Mouse (Mus musculus): ENCODE measurements at regions not wholly inside any gene's neighbourhood (a gene's known extent, or its start where the extent isn't known, plus 50 kb on each side); places are given as distances from the start of the nearest gene placed in this dataset.

- DNase-seq = no peak
These were observed 131.8 kb upstream of the Cops8 start for GRCm38 (mm10) chr1:90470996-90471395.

- no peak for DNase-seq
These were observed 131.0 kb upstream of the Cops8 start for GRCm38 (mm10) chr1:90471806-90472205.

- DNase-seq = no peak
These were observed 127.5 kb upstream of the Cops8 start for GRCm38 (mm10) chr1:90475060-90475813.

GRCm38 (mm10) chr1:90476556-90477243, 126.1 kb upstream of the Cops8 start:
- DNase-seq = no peak

GRCm38 (mm10) chr1:90478839-90479238, 123.9 kb upstream of the Cops8 start:
- DNase-seq = no peak

GRCm38 (mm10) chr1:90481247-90481646, 121.5 kb upstream of the Cops8 start:
- no peak for DNase-seq

- no peak for DNase-seq
These were observed 121.1 kb upstream of the Cops8 start for GRCm38 (mm10) chr1:90481708-90482107.

GRCm38 (mm10) chr1:90486349-90486839, 116.4 kb upstream of the Cops8 start:
- peak; percentile 65 to 70 for DNase-seq

- no peak for DNase-seq
These were observed 114.9 kb upstream of the Cops8 start for GRCm38 (mm10) chr1:90487886-90488285.

- DNase-seq = no peak
These were observed 113.8 kb upstream of the Cops8 start for GRCm38 (mm10) chr1:90488991-90489390.

GRCm38 (mm10) chr1:90490335-90490734, 112.4 kb upstream of the Cops8 start:
- DNase-seq = no peak

- no peak for DNase-seq
These were observed 109.3 kb upstream of the Cops8 start for GRCm38 (mm10) chr1:90493481-90493880.

GRCm38 (mm10) chr1:90495174-90495573, 107.6 kb upstream of the Cops8 start:
- peak in 1 of 2 experiments; percentile 25 for DNase-seq

- DNase-seq = no peak
These were observed 105.2 kb upstream of the Cops8 start for GRCm38 (mm10) chr1:90497568-90497967.

GRCm38 (mm10) chr1:90501373-90501772, 101.4 kb upstream of the Cops8 start:
- DNase-seq = no peak

- no peak for DNase-seq
These were observed 100.4 kb upstream of the Cops8 start for GRCm38 (mm10) chr1:90502371-90502770.

GRCm38 (mm10) chr1:90502771-90503540, 99.8 kb upstream of the Cops8 start:
- DNase-seq = no peak

- DNase-seq = no peak
These were observed 98.1 kb upstream of the Cops8 start for GRCm38 (mm10) chr1:90504583-90505080.

- no peak for DNase-seq
These were observed 97.2 kb upstream of the Cops8 start for GRCm38 (mm10) chr1:90505599-90505998.

- no peak for DNase-seq
These were observed 96.2 kb upstream of the Cops8 start for GRCm38 (mm10) chr1:90506582-90506981.

- no peak for DNase-seq
These were observed 93.4 kb upstream of the Cops8 start for GRCm38 (mm10) chr1:90509371-90509770.

GRCm38 (mm10) chr1:90513442-90514070, 89.2 kb upstream of the Cops8 start:
- DNase-seq = no peak

- DNase-seq = no peak
These were observed 88.6 kb upstream of the Cops8 start for GRCm38 (mm10) chr1:90514176-90514575.

All from cerebellum, postnatal 14 days (tissue).